Mouse (Mus musculus): ENCODE data around the gene Cachd1.

DNA sequence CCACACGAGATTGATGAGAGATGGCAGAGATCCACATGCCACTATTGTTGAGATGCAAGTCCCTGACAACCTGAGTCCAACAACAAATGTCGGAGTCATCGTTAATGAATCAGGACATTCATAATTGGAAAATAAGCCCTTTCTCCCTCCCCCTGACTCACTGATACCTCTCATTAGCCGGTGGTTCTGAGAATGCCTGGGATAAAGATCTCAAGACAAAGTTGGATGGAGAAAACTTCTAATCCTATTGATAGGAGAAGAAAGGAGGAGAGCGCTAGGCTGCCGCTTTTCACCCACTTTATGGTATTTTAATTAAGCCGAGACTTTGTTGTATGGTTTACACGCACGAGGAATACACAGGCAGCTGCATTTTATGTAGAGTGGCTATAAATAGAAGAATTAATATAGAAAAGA, 40.5 kb upstream of the Cachd1 start:
- TF ChIP-seq CTCF (IDR thresholded peaks at IDR 0.05; ENCODE audit: low read depth, low read length) (no peak), TAL1 (conservative IDR thresholded peaks at IDR 0.05; ENCODE audit: low read depth, low read length) (no peak), GATA1 (IDR thresholded peaks at IDR 0.05; ENCODE audit: borderline replicate concordance, low read length) (no peak), POLR2AphosphoS5 (IDR thresholded peaks at IDR 0.05; ENCODE audit: insufficient replicate concordance, low read depth, low read length) (no peak)

Measured in G1E (cell line).